Mouse (Mus musculus) kidney, embryonic 14.5 days (tissue): ENCODE measurements at regions not wholly inside any gene's neighbourhood (a gene's known extent, or its start where the extent isn't known, plus 50 kb on each side); places are given as distances from the start of the nearest gene placed in this dataset.
A peak's percentile ranks its signal among the peaks of the same experiment; 100 is the strongest.

Experiments
- ATAC-seq: fragments of 200-750 bp; cut with Nextera tagmentation; 2 replicates; pipeline ENCODE4 v1.8.0; 2017; ENCODE audit warnings: moderate number of reproducible peaks, mild to moderate bottlenecking, moderate TSS enrichment, moderate library complexity; ENCODE audit not compliant: low FRiP score, low TSS enrichment
- H3K27ac ChIP-seq: fragments of 300-500 bp; sonication (generic); 2 replicates; pipeline ENCODE4 v1.5.1; 2014; ENCODE audit warnings: low read depth, mild to moderate bottlenecking, low read length, moderate library complexity, mixed read lengths
- H3K27me3 ChIP-seq: fragments of 300-500 bp; sonication (generic); 2 replicates; pipeline ENCODE4 v1.6.1; 2014; ENCODE audit warnings: mild to moderate bottlenecking, low read length; ENCODE audit not compliant: control insufficient read depth, insufficient read depth
- H3K36me3 ChIP-seq: fragments of 300-500 bp; sonication (generic); 2 replicates; pipeline ENCODE4 v1.6.1; 2014; ENCODE audit warnings: low read length, mixed read lengths; ENCODE audit not compliant: control insufficient read depth, insufficient read depth
- H3K4me1 ChIP-seq: fragments of 300-500 bp; sonication (generic); 2 replicates; pipeline ENCODE4 v1.6.1; 2014; ENCODE audit warnings: low read length, mixed read lengths; ENCODE audit not compliant: control insufficient read depth, insufficient read depth
- H3K4me2 ChIP-seq: fragments of 300-500 bp; sonication (generic); replicated peaks from 2 replicates; pipeline ENCODE4 v1.6.1; 2014; ENCODE audit warnings: low read depth, mild to moderate bottlenecking, low read length
- H3K4me3 ChIP-seq: fragments of 300-500 bp; sonication (generic); 2 replicates; pipeline ENCODE4 v1.5.1; 2014; ENCODE audit warnings: mild to moderate bottlenecking, low read length
- H3K9ac ChIP-seq: fragments of 300-500 bp; sonication (generic); 2 replicates; pipeline ENCODE4 v1.6.1; 2014; ENCODE audit warnings: low read depth, mild to moderate bottlenecking, low read length, moderate library complexity
- H3K9me3 ChIP-seq: fragments of 300-500 bp; sonication (generic); 2 replicates; pipeline ENCODE4 v1.6.1; 2016; ENCODE audit warnings: low read length; ENCODE audit not compliant: control insufficient read depth
- WGBS: fragments of 180-500 bp; shearing (Covaris S2); extraction: QIAGEN DNeasy Blood & Tissue Kit; methylation state at CpG from one replicate; pipeline ENCODE4 v1.1.7; 2014; 5-methylcytosine and 5-hydroxymethylcytosine counted together

DNA sequence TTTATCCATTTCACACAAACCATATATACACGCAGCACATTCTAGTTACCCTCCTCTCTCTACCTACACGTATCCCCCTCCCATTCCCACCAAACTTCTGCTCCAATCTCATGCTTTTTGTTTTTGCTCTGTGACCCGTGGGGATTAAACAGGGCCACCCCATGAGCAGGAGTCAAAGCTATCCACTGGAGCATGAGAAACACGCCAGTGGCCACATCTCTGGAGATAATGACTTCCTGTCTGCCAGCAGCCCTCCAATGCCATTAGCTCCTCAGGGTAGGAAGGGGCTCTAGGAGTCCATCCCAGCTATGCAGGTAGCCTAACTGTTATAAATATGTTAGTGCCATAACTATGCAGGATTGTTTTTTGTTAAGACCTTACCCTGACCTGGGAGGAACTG lies 141.9 kb upstream of the Grb10 start:
- Histone ChIP-seq H3K9me3 (no peaks in the 10 kb centered on the region), H3K36me3 (no peaks in the 10 kb centered on the region), H3K4me1 (no peaks in the 10 kb centered on the region), H3K27me3 (no peaks in the 10 kb centered on the region), H3K4me3 (no peak overlapping the region), H3K9ac (no peak overlapping the region), H3K4me2 (no peak overlapping the region), H3K27ac (no peak overlapping the region)
- peak; percentile 83 for ATAC-seq
- WGBS: 28% methylated on average over 4 of the region's 4 CpGs

DNA sequence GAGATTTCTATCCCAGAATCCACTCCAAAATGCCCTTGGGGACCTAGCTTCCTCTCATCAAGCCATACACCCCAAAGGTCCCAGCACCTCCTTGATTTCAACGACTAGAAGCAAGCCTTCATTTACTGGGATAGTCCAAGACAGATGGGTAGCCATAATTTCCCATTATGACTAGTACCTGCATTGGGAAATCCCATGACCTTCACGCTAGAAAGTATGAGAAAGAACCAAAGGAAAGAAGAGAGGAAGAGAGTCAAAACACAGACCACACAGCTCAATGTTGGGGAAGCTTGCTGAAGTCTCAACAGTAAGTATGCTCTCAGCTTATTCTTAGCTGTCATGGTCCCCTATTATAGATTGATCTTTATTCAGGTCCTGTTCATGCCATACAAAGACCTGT lies 133.9 kb upstream of the Grb10 start:
- Histone ChIP-seq H3K27ac (no peak overlapping the region), H3K27me3 (no peaks in the 10 kb centered on the region), H3K9ac (no peak overlapping the region), H3K4me2 (no peak overlapping the region), H3K4me1 (no peaks in the 10 kb centered on the region), H3K4me3 (no peak overlapping the region), H3K9me3 (no peaks in the 10 kb centered on the region), H3K36me3 (no peaks in the 10 kb centered on the region)
- WGBS: 76% methylated on average over 2 of the region's 2 CpGs
- ATAC-seq: no peak

DNA sequence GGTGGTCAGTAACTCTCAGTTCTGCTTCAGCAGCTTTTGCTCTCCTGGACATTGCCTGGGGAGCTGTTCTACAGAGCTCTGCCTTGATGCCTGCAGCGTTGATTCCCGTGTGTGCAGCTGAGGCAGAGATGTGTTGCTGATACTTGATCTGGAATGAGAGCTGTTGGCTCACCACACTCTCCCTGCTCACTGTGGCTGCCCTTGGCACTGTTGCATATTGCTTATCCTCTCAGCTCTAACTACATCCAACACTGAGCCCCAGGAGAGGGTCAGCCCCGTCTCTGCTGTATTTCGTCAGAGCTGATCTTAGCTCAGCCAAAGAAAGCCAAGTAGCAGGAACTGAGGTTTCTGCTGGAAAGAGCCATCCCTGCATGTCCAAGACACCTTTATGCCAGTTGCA lies 132.8 kb upstream of the Grb10 start:
- H3K4me1 ChIP-seq: no peaks in the 10 kb centered on the region

DNA sequence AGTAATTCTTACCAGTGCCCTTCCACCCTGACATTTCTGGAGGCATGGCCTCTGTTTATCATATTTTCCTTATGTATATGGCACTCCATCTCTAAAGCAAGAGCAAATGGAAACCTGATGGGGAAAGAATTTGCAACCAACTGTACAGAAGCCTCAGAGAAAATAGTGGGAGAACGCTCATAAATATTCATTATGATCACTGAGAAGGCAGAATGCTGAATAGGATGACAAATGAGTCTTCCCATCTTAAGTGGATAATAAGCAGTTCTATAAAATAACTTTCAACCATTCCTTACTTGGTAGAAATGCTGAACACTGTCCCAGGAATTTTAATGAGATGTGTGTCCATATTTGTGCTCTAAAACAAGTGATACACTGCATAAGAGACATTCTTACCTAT lies 129.9 kb upstream of the Grb10 start:
- no peaks in the 10 kb centered on the region for H3K36me3 ChIP-seq
- 93% methylated on average over 1 of the region's 1 CpGs for WGBS

More for the DNA sequence above, 132.8 kb upstream of the Grb10 start:
- no peaks in the 10 kb centered on the region for H3K36me3 ChIP-seq
- H3K9ac ChIP-seq: no peak overlapping the region
- no peak overlapping the region for H3K27ac ChIP-seq
- ATAC-seq: no peak
- WGBS: 56% methylated on average over 4 of the region's 4 CpGs
- H3K27me3 ChIP-seq: no peaks in the 10 kb centered on the region
- no peaks in the 10 kb centered on the region for H3K9me3 ChIP-seq
- H3K4me2 ChIP-seq: no peak overlapping the region
- no peak overlapping the region for H3K4me3 ChIP-seq

More for the DNA sequence above, 129.9 kb upstream of the Grb10 start:
- Histone ChIP-seq H3K4me3 (no peak overlapping the region), H3K4me2 (no peak overlapping the region), H3K27me3 (no peaks in the 10 kb centered on the region), H3K27ac (no peak overlapping the region), H3K4me1 (no peaks in the 10 kb centered on the region), H3K9ac (no peak overlapping the region), H3K9me3 (no peaks in the 10 kb centered on the region)
- no peak for ATAC-seq
